Mouse (Mus musculus) C2C12 (cell line): ENCODE measurements around the gene Oasl1. TPM values are rescaled to one million over a fixed set of nuclear protein-coding genes. Genes with fewer than 3 reads are reported as not detected.

ENCODE experiments used
- H3K27me3 ChIP-seq: one replicate; pipeline ENCODE4 v1.6.1; 2011; ENCODE audit not compliant: control insufficient read depth, insufficient read depth, insufficient read length
- H3K36me3 ChIP-seq: one replicate; pipeline ENCODE4 v1.6.1; 2011; ENCODE audit not compliant: control insufficient read depth, insufficient read depth
- H3K4me3 ChIP-seq: one replicate; pipeline ENCODE4 v1.5.1; 2011; ENCODE audit warnings: mild to moderate bottlenecking, control low read depth; ENCODE audit not compliant: poor library complexity, insufficient read depth, severe bottlenecking
- H3K79me2 ChIP-seq: one replicate; pipeline ENCODE4 v1.6.1; 2011; ENCODE audit not compliant: control insufficient read depth, insufficient read depth
- H3K79me3 ChIP-seq: one replicate; pipeline ENCODE4 v1.6.1; 2011; ENCODE audit warnings: low read depth, control low read depth
- H3ac ChIP-seq: one replicate; pipeline ENCODE3; 2011; ENCODE audit warnings: low read depth; ENCODE audit not compliant: control insufficient read depth, insufficient read length
- CEBPB ChIP-seq: IDR thresholded peaks from one replicate; pipeline ENCODE4 v1.6.1; 2011; ENCODE audit warnings: low read depth, mild to moderate bottlenecking, control low read depth, moderate library complexity
- CTCF ChIP-seq: IDR thresholded peaks from one replicate; pipeline ENCODE4 v1.5.1; 2011; ENCODE audit not compliant: control insufficient read depth, insufficient read depth, insufficient read length
- FOSL1 ChIP-seq: IDR thresholded peaks from one replicate; pipeline ENCODE4 v1.8.0; 2011; ENCODE audit warnings: mild to moderate bottlenecking, low read length; ENCODE audit not compliant: poor library complexity, insufficient read depth, severe bottlenecking
- MAX ChIP-seq: IDR thresholded peaks from one replicate; pipeline ENCODE4 v1.6.1; 2011; ENCODE audit warnings: mild to moderate bottlenecking, control low read depth
- MYOD1 ChIP-seq: IDR thresholded peaks from one replicate; pipeline ENCODE4 v1.6.1; 2011; ENCODE audit warnings: low read depth; ENCODE audit not compliant: control insufficient read depth, insufficient read length
- MYOG ChIP-seq: IDR thresholded peaks from one replicate; pipeline ENCODE4 v1.6.1; 2011; ENCODE audit not compliant: control insufficient read depth, insufficient read length; ENCODE audit errors: extremely low read depth
- USF1 ChIP-seq: IDR thresholded peaks from one replicate; pipeline ENCODE4 v1.6.1; 2011; ENCODE audit warnings: low read depth, mild to moderate bottlenecking, control low read depth, moderate library complexity
- polyA plus RNA-seq: library from polyadenylated mRNA; unstranded; fragments of >200 nt; fragmentation: generic; extraction: Trizol; gene quantifications from one replicate; pipeline ENCODE4 v1.2.1, GENCODE M21; 2012; ENCODE audit warnings: missing spikeins

The Oasl1 gene
- polyA plus RNA-seq, 1 experiment, result 0.07 TPM

- Histone ChIP-seq H3ac (no peak overlapping the region), H3K27me3 (no peaks in the 10 kb centered on the region), H3K79me3 (no peaks in the 10 kb centered on the region), H3K36me3 (peaks cover 12% of the 10 kb centered on the region), H3K79me2 (no peaks in the 10 kb centered on the region), H3K4me3 (no peak overlapping the region)
- no peak for TF ChIP-seq MYOD1
- no peak for TF ChIP-seq CEBPB
- TF ChIP-seq MYOG, result no peak
- TF ChIP-seq CTCF, result no peak
- no peak for TF ChIP-seq FOSL1
- TF ChIP-seq USF1, result no peak
- TF ChIP-seq MAX, result no peak
Observed at GRCm38 (mm10) chr5:114949316-114949715, 26.3 kb downstream of the Oasl1 start.

GRCm38 (mm10) chr5:114949812-114950211 lies 26.8 kb downstream of the Oasl1 start:
- Histone ChIP-seq H3ac (no peak overlapping the region), H3K27me3 (no peaks in the 10 kb centered on the region), H3K79me3 (no peaks in the 10 kb centered on the region), H3K79me2 (no peaks in the 10 kb centered on the region), H3K4me3 (no peak overlapping the region), H3K36me3 (peaks cover 12% of the 10 kb centered on the region)
- no peak for TF ChIP-seq CTCF
- no peak for TF ChIP-seq MAX
- no peak for TF ChIP-seq FOSL1

GRCm38 (mm10) chr5:114950669-114951068 lies 27.6 kb downstream of the Oasl1 start:
- H3K4me3 ChIP-seq, result no peak overlapping the region
- H3K36me3 ChIP-seq, result peaks cover 12% of the 10 kb centered on the region
- no peaks in the 10 kb centered on the region for H3K79me2 ChIP-seq
- no peaks in the 10 kb centered on the region for H3K27me3 ChIP-seq
- no peak overlapping the region for H3ac ChIP-seq
- H3K79me3 ChIP-seq, result no peaks in the 10 kb centered on the region
- TF ChIP-seq MAX (no peak), USF1 (no peak), MYOG (no peak), CEBPB (no peak), MYOD1 (no peak), FOSL1 (no peak)

GRCm38 (mm10) chr5:114951279-114951880 lies 28.3 kb downstream of the Oasl1 start:
- Histone ChIP-seq H3K4me3 (no peak overlapping the region), H3K36me3 (peaks cover 12% of the 10 kb centered on the region), H3K27me3 (no peaks in the 10 kb centered on the region), H3K79me2 (no peaks in the 10 kb centered on the region), H3ac (no peak overlapping the region), H3K79me3 (no peaks in the 10 kb centered on the region)
- TF ChIP-seq FOSL1, result no peak
- TF ChIP-seq CTCF, result no peak
- no peak for TF ChIP-seq MYOG
- no peak for TF ChIP-seq MAX
- no peak for TF ChIP-seq CEBPB
- no peak for TF ChIP-seq USF1
- no peak for TF ChIP-seq MYOD1

- peaks cover 7% of the 10 kb centered on the region for H3K36me3 ChIP-seq
- no peaks in the 10 kb centered on the region for H3K79me2 ChIP-seq
- no peaks in the 10 kb centered on the region for H3K27me3 ChIP-seq
- TF ChIP-seq USF1 (no peak), FOSL1 (no peak), MAX (no peak), MYOG (no peak), CTCF (no peak), MYOD1 (no peak), CEBPB (no peak)
- H3K4me3 ChIP-seq, result no peak overlapping the region
- no peaks in the 10 kb centered on the region for H3K79me3 ChIP-seq
- no peak overlapping the region for H3ac ChIP-seq
Observed at GRCm38 (mm10) chr5:114953326-114953725, 30.3 kb downstream of the Oasl1 start.

- Histone ChIP-seq H3K4me3 (no peak overlapping the region), H3ac (no peak overlapping the region), H3K36me3 (no peaks in the 10 kb centered on the region), H3K79me2 (no peaks in the 10 kb centered on the region), H3K27me3 (peaks cover 2% of the 10 kb centered on the region), H3K79me3 (no peaks in the 10 kb centered on the region)
- TF ChIP-seq FOSL1 (no peak), CTCF (no peak)
Observed at GRCm38 (mm10) chr5:114958069-114958468, 35.0 kb downstream of the Oasl1 start.
